Mouse (Mus musculus) ovary, adult 18-20 months (tissue): ENCODE data around the gene Rfx8.
"Not testable (repeated sequence)": the region's sequence is repeated elsewhere in the genome, so short reads cannot be mapped to it uniquely, and the experiment has no call there.

Experiments used
- DNase-seq: peaks from one replicate; pipeline ENCODE4 v3.0.0; 2022; ENCODE audit warnings: low spot score, mixed read lengths

Gene Rfx8

DNA sequence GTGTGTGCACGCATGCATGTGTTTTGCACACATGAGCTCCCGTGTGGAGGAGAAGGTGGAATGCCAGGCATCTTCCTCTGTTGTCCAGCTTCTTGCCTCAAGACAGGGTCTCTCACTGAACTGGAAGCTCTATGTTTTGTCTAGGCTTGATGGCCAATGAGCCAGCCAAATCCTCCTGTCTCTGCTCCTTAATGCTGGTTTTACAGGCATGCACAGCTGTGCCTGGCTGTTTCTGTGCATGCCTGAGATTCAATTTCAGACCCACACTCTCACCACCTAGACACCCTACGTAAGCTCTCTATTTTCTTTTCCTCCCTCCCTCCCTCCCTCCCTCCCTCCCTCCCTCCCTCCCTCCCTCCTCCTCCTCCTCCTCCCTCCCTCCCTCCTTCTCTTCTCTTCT lies 28.8 kb downstream of the Rfx8 start:
- DNase-seq: no peak

DNA sequence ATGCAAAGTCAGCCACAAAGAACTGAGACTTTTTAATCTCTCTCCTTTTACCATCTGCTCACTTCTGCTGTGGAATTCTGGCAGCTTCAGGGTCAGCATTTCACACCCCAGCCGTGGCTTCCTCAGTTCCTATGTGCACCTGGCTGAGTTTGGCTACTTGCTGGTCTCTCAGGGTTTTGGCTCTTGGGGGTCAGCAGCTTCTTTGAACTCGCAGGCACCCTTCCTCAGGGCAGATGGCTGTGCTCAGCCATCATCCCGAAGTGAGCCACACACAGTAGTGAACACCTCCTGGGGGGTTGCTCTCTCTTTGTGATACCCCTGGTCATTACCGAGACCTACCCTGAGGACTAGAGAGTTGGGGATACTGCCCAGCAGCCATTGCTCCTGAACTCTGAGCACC lies 29.7 kb downstream of the Rfx8 start:
- DNase-seq: no peak

DNA sequence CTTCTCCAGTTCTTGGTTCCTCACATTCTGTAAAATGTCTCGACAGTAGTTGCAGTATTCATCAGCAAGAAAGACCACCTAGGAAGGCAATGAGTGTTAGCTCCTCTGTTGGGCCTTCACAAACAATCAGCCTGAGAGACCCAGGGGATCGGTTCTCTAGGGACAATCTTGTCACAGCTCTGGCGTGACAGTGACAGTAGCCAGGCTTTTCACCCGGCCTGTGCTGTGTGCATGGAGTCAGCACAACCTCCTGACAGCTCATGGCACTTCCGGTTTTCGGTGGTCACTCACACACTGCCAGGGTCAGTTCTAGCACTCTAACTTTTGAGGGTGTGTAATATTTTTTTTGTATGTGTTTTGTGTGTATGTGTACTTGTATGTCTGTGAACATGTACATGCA lies 32.2 kb downstream of the Rfx8 start:
- DNase-seq: no peak

DNA sequence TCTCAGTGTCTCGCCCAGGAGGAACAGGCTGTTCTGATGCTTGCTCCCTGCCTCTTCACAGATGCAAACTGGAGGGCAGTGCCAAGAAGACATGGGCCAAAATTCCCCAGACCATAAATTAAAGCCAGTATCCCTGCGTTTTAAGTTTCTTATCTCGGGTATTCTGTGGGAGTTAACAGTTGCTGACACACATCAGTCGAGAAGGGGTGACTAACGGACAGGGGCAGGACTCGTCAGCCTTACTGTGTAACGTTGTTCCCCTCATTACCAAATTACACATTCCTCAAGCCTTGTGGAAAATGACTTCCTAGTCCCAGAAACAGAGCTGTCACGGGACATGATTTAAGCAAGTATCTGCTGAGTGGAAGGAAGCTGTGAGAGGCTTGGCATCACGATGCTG lies 33.5 kb downstream of the Rfx8 start:
- no peak for DNase-seq

DNA sequence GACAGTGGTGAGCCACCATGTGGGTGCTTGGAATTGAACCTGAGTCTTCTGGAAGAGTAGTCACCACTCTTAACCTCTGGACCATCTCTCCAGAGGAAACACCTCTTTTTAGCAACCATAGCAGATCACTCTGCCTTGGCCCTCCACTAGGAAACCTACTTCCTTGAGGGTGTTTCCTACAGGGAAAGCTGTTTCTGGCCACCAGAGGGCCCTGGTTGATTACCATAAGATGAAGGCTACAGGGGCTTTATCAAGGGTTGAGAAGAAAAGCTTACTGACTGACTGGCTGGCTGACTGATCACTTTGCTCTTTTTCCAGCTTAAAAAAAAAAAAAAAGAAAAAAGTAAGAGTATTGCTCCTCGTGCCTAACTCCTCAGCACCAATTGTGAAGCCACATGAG lies 35.0 kb downstream of the Rfx8 start:
- DNase-seq: peak; percentile 56

DNA sequence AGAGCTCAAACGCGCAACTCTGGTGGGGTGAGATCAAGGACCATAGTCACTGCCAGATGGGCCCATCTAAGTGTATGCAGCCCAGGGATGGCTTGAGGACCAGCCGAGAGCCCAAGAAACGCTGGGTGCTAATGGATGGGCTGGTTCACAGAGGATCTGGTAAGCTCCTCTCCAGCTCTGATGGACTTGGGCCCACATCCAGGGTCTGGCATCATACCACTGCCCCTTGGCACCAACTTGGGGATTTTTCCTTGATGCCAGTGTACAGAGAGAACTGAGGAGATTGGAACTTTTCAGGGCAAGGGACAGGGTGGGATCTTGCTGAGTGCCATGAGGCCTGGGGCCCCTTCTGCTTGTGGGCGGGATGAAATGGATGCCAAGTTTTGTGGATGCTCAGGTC lies 39.2 kb downstream of the Rfx8 start:
- no peak for DNase-seq

DNA sequence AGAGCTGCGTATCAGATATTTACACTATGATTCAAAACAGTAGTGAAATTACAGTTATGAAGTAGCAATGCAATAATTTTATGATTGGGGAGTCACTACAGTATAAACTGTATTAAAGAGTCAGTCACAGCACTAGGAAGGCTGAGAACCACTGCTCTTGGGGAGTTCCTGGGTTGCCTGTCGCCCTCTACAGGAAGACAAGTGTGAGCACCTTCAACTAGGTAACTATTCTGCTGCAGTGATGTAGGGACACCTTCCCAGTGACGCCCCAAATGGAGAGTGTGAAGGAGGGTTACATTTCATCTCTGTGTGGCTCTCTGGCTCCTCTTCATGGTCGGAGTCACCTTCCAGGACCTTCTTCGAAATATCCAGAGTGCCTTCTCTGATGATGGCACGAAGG lies 40.3 kb downstream of the Rfx8 start:
- DNase-seq: no peak

DNA sequence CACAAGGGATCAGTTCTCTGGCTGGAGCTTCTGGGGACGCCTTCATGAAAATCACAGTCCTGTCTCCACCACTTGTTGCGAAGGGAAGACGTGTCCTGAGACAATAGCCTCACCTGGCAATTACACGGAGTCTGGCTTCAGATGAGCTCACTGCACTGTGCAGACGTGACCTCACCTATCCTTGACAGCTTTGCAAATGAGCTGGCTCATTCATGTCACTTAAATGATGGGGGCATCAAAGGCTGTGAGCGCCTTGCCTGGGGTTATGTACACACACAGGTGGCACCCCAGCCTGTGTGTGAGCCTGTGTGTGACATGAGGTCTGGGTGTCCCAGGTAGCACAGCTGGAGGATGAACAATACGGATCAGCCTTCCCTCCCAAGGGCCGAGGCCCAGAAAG lies 41.9 kb downstream of the Rfx8 start:
- DNase-seq: no peak

DNA sequence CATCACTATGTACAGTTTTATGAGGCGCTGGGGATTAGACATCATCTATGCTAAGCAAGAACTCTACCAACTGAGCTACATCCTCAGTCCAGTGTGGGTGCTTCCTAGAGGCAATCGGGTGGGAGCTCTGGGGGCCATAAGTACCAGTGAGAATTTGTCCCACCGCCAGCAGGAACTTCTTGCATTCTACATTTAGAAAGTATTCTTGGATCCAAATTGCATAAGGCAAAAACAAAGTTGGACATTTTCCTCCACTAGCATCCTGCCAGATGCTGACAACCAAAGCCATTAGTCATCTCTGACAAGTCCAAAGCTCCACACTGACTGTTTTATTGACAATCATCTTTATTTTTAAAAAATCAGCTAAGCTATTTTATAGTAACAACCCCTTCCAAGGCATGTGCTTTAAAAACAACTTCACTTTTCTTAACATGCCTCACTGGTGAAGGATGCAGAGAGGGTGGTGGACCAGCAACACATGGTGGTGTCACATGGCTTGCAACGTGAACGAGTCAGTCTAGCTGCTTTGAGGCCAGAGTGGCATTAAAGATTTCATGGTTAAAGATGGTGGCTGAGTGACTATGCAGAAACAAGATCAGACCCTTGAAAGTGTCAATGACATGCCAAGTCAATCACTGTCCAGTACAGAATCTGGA lies 44.4 kb downstream of the Rfx8 start:
- no peak for DNase-seq

DNA sequence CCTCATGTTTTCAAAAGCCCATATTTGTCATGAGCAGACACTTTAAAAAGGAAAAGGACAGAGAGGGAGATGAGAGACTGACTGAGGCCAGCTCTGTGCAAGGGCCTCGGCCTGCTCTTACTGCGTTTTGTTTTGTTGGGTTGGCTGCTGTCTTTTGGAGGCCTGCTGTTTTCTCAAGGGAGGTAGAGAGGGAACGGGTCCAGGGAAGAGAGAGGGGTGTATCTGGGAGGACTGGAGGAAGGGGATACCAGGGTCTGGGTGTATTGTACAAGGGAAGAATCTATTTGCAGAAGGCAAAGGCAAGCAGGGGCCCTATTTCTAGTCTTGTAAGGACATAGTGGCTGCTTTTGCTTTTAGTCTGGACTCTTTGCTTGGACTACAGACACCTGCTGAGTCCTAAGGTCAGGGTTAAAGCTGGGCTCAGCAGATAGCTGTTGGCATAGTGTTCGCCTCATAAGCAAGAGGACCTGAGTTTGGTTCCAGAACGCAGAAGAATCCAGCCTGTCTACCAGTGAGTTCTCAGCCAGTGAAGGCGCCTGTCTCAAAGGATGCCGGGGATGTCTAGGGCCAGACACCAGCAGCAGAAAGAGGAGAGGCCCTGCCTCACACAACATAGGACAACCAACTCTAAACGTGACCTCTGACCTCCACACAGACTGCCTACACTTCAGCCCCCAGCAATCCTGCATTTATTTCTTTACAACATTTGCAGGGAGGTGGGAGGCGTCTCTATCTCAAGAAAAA lies 48.3 kb downstream of the Rfx8 start:
- no peak for DNase-seq

DNA sequence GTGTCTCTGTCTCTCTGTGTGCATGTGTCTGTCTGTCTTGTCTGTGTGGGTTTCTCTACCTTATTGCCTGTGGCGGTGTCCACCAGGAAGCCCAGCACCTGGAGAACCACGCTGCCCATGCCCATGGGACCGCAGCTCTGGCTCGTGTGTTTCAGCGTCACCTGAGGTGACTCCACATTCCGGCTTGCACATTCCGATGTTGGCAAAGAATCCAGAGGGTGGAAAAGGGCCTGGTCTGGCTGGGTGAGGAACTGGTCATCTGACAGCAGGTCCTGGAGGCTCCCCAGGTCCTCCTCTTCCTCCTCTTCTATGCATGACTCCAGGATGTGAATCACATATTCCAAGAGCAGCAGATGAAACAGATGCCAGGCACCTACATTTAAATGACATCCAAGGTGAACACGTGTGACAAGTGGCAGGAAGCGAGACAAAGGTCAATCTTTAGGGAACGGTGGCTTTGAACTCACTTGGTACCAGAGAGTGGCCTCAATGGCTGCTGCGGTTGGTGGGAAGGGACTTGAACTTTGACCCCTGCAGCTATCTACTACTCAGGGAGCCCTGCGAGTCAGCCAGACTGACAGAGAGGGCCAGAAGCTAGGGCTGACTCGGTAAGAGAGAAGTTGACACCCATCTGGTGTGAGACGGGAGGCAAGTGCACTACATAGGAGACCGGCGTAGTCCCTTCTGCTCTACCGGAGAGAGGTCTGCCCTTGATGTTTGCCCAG lies 50.4 kb downstream of the Rfx8 start:
- no peak for DNase-seq

DNA sequence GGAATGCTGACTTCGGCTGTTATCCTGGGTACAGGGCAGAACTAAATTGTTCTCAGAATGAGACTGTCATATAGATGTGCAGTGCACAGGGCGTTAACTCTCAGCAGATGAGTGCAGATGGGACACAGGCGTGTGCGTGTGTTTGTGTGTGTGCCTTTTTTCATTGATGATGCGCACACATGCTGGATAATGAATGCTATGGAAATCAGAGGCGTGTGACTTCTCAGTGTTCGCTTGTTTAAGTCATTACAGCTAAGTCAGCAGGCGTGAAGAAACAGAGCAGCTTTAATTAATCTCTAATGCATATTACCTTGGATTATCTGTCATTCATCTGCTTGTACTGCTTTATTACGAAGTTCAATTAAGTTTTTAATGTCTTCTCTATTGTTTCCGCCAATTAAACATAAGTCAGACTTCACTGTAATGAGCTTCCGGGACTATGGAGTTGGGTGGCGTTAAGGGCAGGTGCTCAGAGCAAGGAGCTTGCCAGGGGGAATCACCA lies 54.0 kb downstream of the Rfx8 start:
- no peak for DNase-seq

DNA sequence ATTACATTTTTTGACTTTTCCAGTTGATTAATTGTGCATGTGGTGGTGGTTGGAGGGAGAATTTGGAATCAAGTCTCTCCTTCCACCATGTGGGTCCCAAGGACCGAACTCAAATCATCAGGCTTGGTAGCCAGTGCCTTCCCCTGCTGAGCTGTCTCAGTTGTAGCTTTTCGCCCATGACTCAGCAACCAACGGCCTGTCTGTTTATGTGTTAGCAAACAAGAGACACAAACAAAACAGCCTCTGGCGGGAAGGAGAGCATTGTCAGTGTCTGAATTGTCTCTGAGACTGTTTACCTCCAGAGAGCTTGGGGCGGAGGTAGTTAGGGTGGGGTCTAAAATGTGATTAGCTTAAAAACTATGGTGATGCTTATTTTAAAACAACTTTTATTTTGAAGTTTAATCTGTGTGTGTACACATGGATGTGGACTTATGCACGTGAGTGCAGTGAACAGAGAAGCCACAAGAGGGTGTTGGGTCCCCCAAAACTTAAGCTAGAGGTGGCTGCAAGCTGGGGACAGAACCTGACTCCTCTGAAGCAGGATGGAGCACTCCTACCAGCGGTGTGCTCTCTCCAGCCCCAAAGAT lies 56.7 kb downstream of the Rfx8 start:
- no peak for DNase-seq

DNA sequence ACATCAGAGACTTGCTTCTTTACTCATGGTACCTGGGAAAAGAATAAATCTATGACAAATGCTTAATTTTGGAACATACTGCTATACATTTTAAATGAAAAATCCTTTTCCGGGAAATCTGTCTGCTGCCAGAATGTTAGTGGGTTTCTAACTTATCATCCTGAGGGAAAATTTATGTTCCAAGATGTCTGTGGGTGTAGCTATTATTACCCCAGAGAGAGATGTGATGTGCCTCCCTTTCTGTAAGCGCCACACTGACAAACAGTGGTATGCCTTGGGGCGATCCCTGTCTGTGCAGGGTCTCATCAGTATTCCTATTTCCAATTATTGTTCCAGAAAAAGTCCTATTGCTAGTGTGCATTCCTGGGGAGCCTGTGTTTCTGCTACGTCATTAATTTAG lies 57.7 kb downstream of the Rfx8 start:
- no peak for DNase-seq

DNA sequence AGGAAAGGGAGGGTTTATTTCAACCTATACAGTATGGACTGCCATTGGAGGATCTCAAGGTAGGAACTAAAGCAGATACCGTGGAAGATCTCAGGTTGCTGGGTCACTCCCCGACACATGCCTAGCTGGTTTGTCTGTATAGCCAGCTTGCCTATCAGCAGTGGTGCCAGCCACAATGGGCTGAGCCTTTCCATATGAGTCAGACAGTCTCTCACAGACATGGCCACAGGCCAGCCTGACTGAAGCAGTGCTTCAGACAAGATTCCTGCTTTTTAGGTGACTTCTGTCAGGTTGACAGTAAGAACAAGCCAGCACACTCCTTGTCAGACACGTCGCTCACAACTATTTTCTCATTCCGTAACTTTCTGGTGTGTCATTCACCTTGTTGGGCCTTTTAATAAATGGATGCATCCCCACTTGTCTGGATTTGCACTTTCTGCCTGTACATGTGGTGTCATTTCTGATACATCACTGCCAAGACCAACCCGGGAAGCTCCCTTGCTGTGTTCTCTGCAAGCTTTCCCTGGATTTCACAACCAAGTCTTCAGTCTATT lies 63.7 kb downstream of the Rfx8 start:
- DNase-seq: no peak

DNA sequence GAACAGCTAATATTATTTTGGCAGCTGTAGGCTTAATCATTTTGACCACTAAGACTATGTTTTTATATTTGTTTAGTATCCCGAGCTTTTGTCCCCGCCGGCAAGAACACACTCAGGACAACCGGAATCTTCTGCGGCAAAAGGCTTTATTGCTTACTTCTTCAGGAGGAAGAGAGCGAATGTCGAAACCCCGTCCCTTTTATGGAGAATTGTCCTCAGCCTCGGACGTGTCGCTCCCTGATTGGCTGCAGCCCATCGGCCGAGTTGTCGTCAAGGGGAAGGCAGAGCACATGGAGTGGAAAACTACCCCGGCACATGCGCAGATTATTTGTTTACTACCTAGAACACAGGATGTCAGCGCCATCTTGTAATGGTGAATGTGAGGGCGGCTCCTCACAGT lies 65.9 kb downstream of the Rfx8 start:
- not testable (repeated sequence) for DNase-seq

DNA sequence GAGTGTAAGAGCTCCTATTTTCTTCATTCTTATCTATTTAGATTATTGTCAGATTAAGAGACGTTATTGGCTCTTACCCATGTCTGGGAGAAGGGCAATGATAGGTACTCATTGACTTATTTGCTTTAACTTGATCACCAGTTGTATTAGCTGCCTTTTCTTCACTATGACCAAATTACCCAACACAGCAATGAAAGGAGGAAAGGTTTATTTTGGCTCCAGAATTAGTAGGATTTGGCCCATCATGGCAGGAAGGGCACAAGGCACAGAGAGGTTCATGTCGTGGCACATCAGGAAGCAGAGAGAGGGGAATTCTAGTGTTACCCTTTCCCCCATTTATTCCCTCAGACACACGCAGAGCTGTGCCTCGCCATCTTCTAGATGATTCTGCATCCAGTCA lies 67.8 kb downstream of the Rfx8 start:
- DNase-seq: no peak

DNA sequence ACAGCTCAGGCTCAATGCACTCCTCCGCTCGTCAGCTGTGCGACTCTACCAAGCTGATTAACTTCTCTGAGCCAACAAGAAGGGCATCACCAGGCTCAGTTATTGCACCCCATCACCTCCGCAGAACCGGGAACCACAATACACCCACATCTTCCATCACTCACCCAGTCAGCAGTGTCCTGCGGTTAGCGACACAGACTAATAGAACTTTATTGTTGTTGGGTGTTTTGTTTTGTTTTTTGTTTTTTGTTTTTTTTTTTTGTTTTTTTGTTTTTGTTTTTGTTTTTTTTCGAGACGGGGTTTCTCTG lies 69.6 kb downstream of the Rfx8 start, which contains the start of gene Creg2:
Creg2 (minus strand) TSS at position 234 of the 308 bp plus-strand sequence.
- DNase-seq: no peak

DNA sequence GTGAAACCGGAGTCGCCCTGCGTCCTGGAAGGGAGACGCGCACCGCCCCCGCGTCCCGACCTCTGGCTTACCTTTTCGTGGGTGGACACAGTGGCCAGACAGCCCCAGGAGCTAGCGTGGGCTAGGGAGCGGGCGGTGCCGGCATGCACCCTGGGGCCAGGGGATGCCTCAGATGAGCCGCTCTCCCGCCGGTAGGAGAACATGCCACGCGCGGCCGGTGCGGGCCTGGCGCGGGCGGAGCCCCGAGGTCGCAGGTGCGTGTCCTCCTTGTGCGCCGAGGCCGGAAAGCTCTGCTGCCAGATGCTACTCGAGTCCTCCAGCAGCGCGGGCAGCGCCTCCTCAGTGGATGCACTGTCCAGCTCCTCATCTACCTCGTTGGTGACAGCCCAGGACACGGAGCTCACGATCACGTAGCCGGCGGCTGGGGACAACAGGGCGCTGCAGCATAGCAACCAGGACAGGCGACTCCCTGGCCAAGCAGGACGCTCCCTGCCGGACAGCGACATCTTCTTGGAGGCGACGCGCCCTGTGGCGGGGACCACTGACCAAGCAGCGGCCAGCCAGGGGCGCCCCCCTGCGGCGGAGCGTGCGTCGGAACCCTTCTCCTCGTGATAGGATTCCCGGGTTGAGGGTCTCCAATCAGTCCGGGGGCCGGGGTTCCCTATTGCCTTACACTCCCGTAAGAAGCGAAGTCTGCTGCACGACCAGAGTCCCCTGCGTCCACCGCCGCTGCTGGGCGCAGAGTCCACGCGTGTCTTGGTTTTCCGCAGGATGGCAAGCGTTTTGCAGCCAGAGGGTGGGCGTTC lies 70.2 kb downstream of the Rfx8 start:
- DNase-seq: peak; percentile 20

DNA sequence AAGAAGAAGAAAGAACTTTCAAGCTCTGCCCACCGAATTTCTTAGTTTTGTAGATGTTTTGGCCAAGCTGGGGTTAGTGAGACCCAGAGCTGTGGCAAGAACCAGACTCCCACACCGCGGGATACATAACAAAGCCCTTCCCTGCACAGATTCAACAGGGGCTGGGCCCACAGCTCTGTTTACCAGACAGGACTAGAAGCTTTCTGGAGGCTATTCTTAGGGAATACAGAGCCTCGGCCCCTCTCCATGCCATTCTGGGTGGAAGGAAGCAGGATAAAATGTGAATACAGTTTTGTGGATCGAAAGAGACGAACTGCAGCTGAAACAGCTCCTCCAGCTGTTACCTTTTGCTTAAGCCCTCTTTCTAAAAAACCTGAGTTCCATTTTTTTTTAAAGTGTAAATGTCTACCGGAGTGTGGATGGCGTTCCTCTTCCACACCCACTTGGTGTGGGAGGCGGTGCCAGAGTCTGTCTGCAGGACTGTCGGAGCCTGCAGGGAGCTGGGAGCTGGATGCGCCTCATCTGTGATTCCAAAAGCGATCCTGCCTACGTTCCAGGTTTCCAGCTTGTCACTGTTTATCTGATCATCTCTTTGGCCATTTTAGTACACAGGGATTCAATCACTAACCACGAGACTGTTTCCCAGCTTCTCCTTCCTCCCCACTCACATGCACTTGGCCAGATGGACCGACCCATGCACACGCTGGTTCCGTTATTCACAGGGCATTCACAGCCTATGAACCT lies 70.9 kb downstream of the Rfx8 start:
- no peak for DNase-seq

DNA sequence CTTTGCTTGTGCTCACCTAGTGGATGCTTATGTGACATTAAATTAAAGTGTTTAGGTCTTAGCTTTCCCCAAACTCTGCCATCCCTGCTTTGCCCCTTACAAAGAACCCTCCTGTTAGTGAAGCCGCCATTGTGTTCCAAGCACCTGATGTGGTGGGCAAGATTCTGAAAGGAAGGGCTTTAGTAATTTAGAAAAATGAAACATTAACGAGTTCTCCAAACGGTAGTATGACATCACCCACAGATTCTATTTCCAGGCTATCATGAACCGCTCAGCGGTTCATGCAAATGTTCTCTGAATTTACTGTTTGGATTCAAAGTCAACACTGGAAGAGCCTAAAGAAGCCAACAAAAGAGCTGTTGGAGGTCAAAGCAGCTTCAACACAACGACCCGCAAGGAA lies 72.2 kb downstream of the Rfx8 start:
- no peak for DNase-seq
